Mouse (Mus musculus) midbrain, embryonic 16.5 days (tissue): ENCODE data around the gene Dapk1. TPM values are rescaled to one million over a fixed set of nuclear protein-coding genes. Genes with fewer than 3 reads are reported as not detected.
A peak's percentile ranks its signal among the peaks of the same experiment; 100 is the strongest.

Experiments
- ATAC-seq: fragments of 200-750 bp; cut with Nextera tagmentation; 2 replicates; pipeline ENCODE4 v1.8.0; 2017; ENCODE audit warnings: moderate TSS enrichment
- H3K27ac ChIP-seq: fragments of 300-500 bp; sonication (generic); 2 replicates; pipeline ENCODE4 v1.5.1; 2014; ENCODE audit warnings: mild to moderate bottlenecking, low read length, mixed read lengths
- H3K27me3 ChIP-seq: fragments of 300-500 bp; sonication (generic); 2 replicates; pipeline ENCODE4 v1.6.1; 2014; ENCODE audit warnings: low read depth, low read length, mixed read lengths; ENCODE audit not compliant: control insufficient read depth, insufficient read depth
- H3K36me3 ChIP-seq: fragments of 300-500 bp; sonication (generic); 2 replicates; pipeline ENCODE4 v1.6.1; 2014; ENCODE audit warnings: mild to moderate bottlenecking, low read length, moderate library complexity, mixed read lengths; ENCODE audit not compliant: control insufficient read depth, insufficient read depth
- H3K4me1 ChIP-seq: fragments of 300-500 bp; sonication (generic); 2 replicates; pipeline ENCODE4 v1.6.1; 2014; ENCODE audit warnings: mild to moderate bottlenecking, low read length, mixed read lengths; ENCODE audit not compliant: control insufficient read depth, insufficient read depth
- H3K4me2 ChIP-seq: fragments of 300-500 bp; sonication (generic); 2 replicates; pipeline ENCODE4 v1.6.1; 2014; ENCODE audit warnings: mild to moderate bottlenecking, low read length, mixed read lengths
- H3K4me3 ChIP-seq: fragments of 300-500 bp; sonication (generic); 2 replicates; pipeline ENCODE4 v1.5.1; 2014; ENCODE audit warnings: low read depth, mild to moderate bottlenecking, low read length, moderate library complexity, mixed read lengths
- H3K9ac ChIP-seq: fragments of 300-500 bp; sonication (generic); 2 replicates; pipeline ENCODE4 v1.6.1; 2014; ENCODE audit warnings: low read depth, low read length, mixed read lengths
- H3K9me3 ChIP-seq: fragments of 300-500 bp; sonication (generic); replicated peaks from 2 replicates; pipeline ENCODE4 v1.6.1; 2014; ENCODE audit warnings: mild to moderate bottlenecking, low read length, mixed read lengths; ENCODE audit not compliant: control insufficient read depth, poor library complexity, severe bottlenecking
- WGBS: fragments of 180-500 bp; shearing (Covaris S2); extraction: QIAGEN DNeasy Blood & Tissue Kit; methylation state at CpG from one replicate; pipeline ENCODE4 v1.1.7; 2014; 5-methylcytosine and 5-hydroxymethylcytosine counted together
- polyA plus RNA-seq: library from polyadenylated mRNA; unstranded; fragments of >200 nt; fragmentation: Nextera tagmentation; extraction: Ambion mirVana; gene quantifications from 2 replicates; pipeline ENCODE4 v1.2.1, GENCODE M21; 2015

The Dapk1 gene
- polyA plus RNA-seq, 1 experiment from 2014 or later = 44.6 TPM

GRCm38 (mm10) chr13:60627843-60628656, 26.3 kb downstream of the Dapk1 start:
- H3K27ac ChIP-seq = no peak overlapping the region
- no peak overlapping the region for H3K4me3 ChIP-seq
- 16% methylated on average over 15 of the region's 15 CpGs for WGBS
- no peak overlapping the region for H3K9ac ChIP-seq
- no peaks in the 10 kb centered on the region for H3K9me3 ChIP-seq
- ATAC-seq = peak; percentile 27; the same call in 1 of the 2 replicates
- H3K36me3 ChIP-seq = no peaks in the 10 kb centered on the region
- H3K4me1 ChIP-seq = peaks cover 11% of the 10 kb centered on the region
- no peaks in the 10 kb centered on the region for H3K27me3 ChIP-seq
- H3K4me2 ChIP-seq = no peak overlapping the region

- WGBS = 10% methylated on average over 2 of the region's 2 CpGs
- Histone ChIP-seq H3K9me3 (no peaks in the 10 kb centered on the region), H3K4me3 (no peak overlapping the region), H3K4me1 (peaks cover 16% of the 10 kb centered on the region), H3K9ac (no peak overlapping the region), H3K27me3 (no peaks in the 10 kb centered on the region), H3K4me2 (no peak overlapping the region), H3K36me3 (no peaks in the 10 kb centered on the region), H3K27ac (no peak overlapping the region)
- ATAC-seq = no peak
Observed at GRCm38 (mm10) chr13:60628657-60628950, 26.9 kb downstream of the Dapk1 start.

- 90% methylated on average over 9 of the region's 9 CpGs for WGBS
- Histone ChIP-seq H3K27me3 (no peaks in the 10 kb centered on the region), H3K9me3 (no peaks in the 10 kb centered on the region), H3K36me3 (no peaks in the 10 kb centered on the region), H3K4me1 (peaks cover 25% of the 10 kb centered on the region), H3K27ac (no peak overlapping the region), H3K4me3 (no peak overlapping the region), H3K4me2 (no peak overlapping the region), H3K9ac (no peak overlapping the region)
- ATAC-seq = no peak
Observed at GRCm38 (mm10) chr13:60629419-60629818, 27.7 kb downstream of the Dapk1 start.

GRCm38 (mm10) chr13:60633945-60634344, 32.2 kb downstream of the Dapk1 start:
- peak overlapping the region; percentile 17; the same call in 1 of the 2 replicates for H3K4me2 ChIP-seq
- peak overlapping the region; percentile 58 for H3K27ac ChIP-seq
- WGBS = 22% methylated on average over 6 of the region's 6 CpGs
- H3K36me3 ChIP-seq = no peaks in the 10 kb centered on the region
- H3K9me3 ChIP-seq = no peaks in the 10 kb centered on the region
- ATAC-seq = 0 out of 2 replicates have a peak, but pooled peaks have one; percentile 56
- no peak overlapping the region for H3K9ac ChIP-seq
- H3K27me3 ChIP-seq = no peaks in the 10 kb centered on the region
- no peak overlapping the region for H3K4me3 ChIP-seq
- H3K4me1 ChIP-seq = peaks cover 26% of the 10 kb centered on the region

GRCm38 (mm10) chr13:60635636-60636035, 33.9 kb downstream of the Dapk1 start:
- no peak overlapping the region for H3K4me2 ChIP-seq
- ATAC-seq = no peak
- no peaks in the 10 kb centered on the region for H3K36me3 ChIP-seq
- H3K4me3 ChIP-seq = no peak overlapping the region
- H3K27ac ChIP-seq = no peak overlapping the region
- H3K4me1 ChIP-seq = peaks cover 26% of the 10 kb centered on the region
- no peaks in the 10 kb centered on the region for H3K27me3 ChIP-seq
- WGBS = 65% methylated on average over 6 of the region's 6 CpGs
- H3K9ac ChIP-seq = no peak overlapping the region
- no peaks in the 10 kb centered on the region for H3K9me3 ChIP-seq

GRCm38 (mm10) chr13:60639482-60640055, 37.8 kb downstream of the Dapk1 start:
- WGBS = 61% methylated on average over 11 of the region's 11 CpGs
- no peaks in the 10 kb centered on the region for H3K27me3 ChIP-seq

GRCm38 (mm10) chr13:60640420-60640819, 38.7 kb downstream of the Dapk1 start:
- Histone ChIP-seq H3K27ac (no peak overlapping the region), H3K9me3 (no peaks in the 10 kb centered on the region), H3K4me1 (peaks cover 6% of the 10 kb centered on the region; the same call in 1 of the 2 replicates), H3K4me2 (no peak overlapping the region), H3K9ac (no peak overlapping the region), H3K36me3 (no peaks in the 10 kb centered on the region), H3K4me3 (no peak overlapping the region), H3K27me3 (no peaks in the 10 kb centered on the region)
- WGBS = 93% methylated on average over 7 of the region's 7 CpGs
- no peak for ATAC-seq

More at GRCm38 (mm10) chr13:60639482-60640055, 37.8 kb downstream of the Dapk1 start:
- ATAC-seq = 0 out of 2 replicates have a peak, but pooled peaks have one; percentile 52
- H3K36me3 ChIP-seq = no peaks in the 10 kb centered on the region
- H3K9me3 ChIP-seq = no peaks in the 10 kb centered on the region
- H3K4me1 ChIP-seq = peaks cover 11% of the 10 kb centered on the region
- H3K27ac ChIP-seq = no peak overlapping the region
- no peak overlapping the region for H3K4me3 ChIP-seq
- H3K4me2 ChIP-seq = no peak overlapping the region
- H3K9ac ChIP-seq = no peak overlapping the region

- Histone ChIP-seq H3K9ac (no peak overlapping the region), H3K4me3 (no peak overlapping the region), H3K4me1 (no peaks in the 10 kb centered on the region), H3K4me2 (no peak overlapping the region), H3K27ac (no peak overlapping the region), H3K36me3 (no peaks in the 10 kb centered on the region), H3K27me3 (no peaks in the 10 kb centered on the region), H3K9me3 (no peaks in the 10 kb centered on the region)
- 86% methylated on average over 5 of the region's 5 CpGs for WGBS
- ATAC-seq = no peak
Observed at GRCm38 (mm10) chr13:60644457-60644889, 42.7 kb downstream of the Dapk1 start.

GRCm38 (mm10) chr13:60646791-60647190, 45.0 kb downstream of the Dapk1 start:
- no peak overlapping the region for H3K27ac ChIP-seq
- H3K4me1 ChIP-seq = no peaks in the 10 kb centered on the region
- WGBS = 94% methylated on average over 3 of the region's 3 CpGs
- no peak for ATAC-seq
- no peaks in the 10 kb centered on the region for H3K9me3 ChIP-seq
- H3K4me2 ChIP-seq = no peak overlapping the region
- no peak overlapping the region for H3K4me3 ChIP-seq
- no peaks in the 10 kb centered on the region for H3K27me3 ChIP-seq
- no peaks in the 10 kb centered on the region for H3K36me3 ChIP-seq
- no peak overlapping the region for H3K9ac ChIP-seq
